Mouse (Mus musculus) midbrain, postnatal 0 days (tissue): Measurements from ENCODE around the gene Olfr95. TPM values are rescaled to one million over a fixed set of nuclear protein-coding genes. Genes with fewer than 3 reads are reported as not detected.
"Not testable (repeated sequence)": the region's sequence is repeated elsewhere in the genome, so short reads cannot be mapped to it uniquely, and the experiment has no call there.

Source experiments
- ATAC-seq: fragments of 200-750 bp; cut with Nextera tagmentation; 2 replicates; pipeline ENCODE4 v1.8.0; 2017; ENCODE audit warnings: moderate number of reproducible peaks, mild to moderate bottlenecking, moderate TSS enrichment, moderate library complexity; ENCODE audit not compliant: low FRiP score
- DNase-seq: peaks from one replicate; pipeline ENCODE4 v3.0.0-alpha.2; 2015; ENCODE audit warnings: low spot score
- H3K27ac ChIP-seq: fragments of 300-500 bp; sonication (generic); 2 replicates; pipeline ENCODE4 v1.5.1; 2014; ENCODE audit warnings: low read depth, mild to moderate bottlenecking, low read length, mixed read lengths
- H3K27me3 ChIP-seq: fragments of 300-500 bp; sonication (generic); 2 replicates; pipeline ENCODE4 v1.6.1; 2014; ENCODE audit warnings: low read length, control low read depth, mixed read lengths; ENCODE audit not compliant: insufficient read depth
- H3K36me3 ChIP-seq: fragments of 300-500 bp; sonication (generic); 2 replicates; pipeline ENCODE4 v1.6.1; 2014; ENCODE audit warnings: low read length, control low read depth, mixed read lengths; ENCODE audit not compliant: insufficient read depth
- H3K4me1 ChIP-seq: fragments of 300-500 bp; sonication (generic); 2 replicates; pipeline ENCODE4 v1.6.1; 2014; ENCODE audit warnings: mild to moderate bottlenecking, control low read depth, antibody characterized with exemption, low read length, mixed read lengths; ENCODE audit not compliant: insufficient read depth
- H3K4me2 ChIP-seq: fragments of 300-500 bp; sonication (generic); 2 replicates; pipeline ENCODE4 v1.6.1; 2014; ENCODE audit warnings: low read depth, mild to moderate bottlenecking, low read length, mixed read lengths; ENCODE audit not compliant: poor library complexity, severe bottlenecking
- H3K4me3 ChIP-seq: fragments of 300-500 bp; sonication (generic); 2 replicates; pipeline ENCODE4 v1.5.1; 2014; ENCODE audit warnings: low read depth, mild to moderate bottlenecking, low read length, moderate library complexity
- H3K9ac ChIP-seq: fragments of 300-500 bp; sonication (generic); replicated peaks from 2 replicates; pipeline ENCODE4 v1.6.1; 2014; ENCODE audit warnings: mild to moderate bottlenecking, low read length, moderate library complexity, mixed read lengths; ENCODE audit not compliant: poor library complexity, severe bottlenecking
- H3K9me3 ChIP-seq: fragments of 300-500 bp; sonication (generic); 2 replicates; pipeline ENCODE4 v1.6.1; 2016; ENCODE audit warnings: low read length, control low read depth
- CTCF ChIP-seq: IDR thresholded peaks from 2 replicates; pipeline ENCODE4 v1.5.1; 2016; ENCODE audit warnings: antibody characterized with exemption, mild to moderate bottlenecking
- WGBS: fragments of 180-500 bp; shearing (Covaris S2); extraction: QIAGEN DNeasy Blood & Tissue Kit; methylation state at CpG from one replicate; pipeline ENCODE4 v1.1.7; 2014; 5-methylcytosine and 5-hydroxymethylcytosine counted together
- polyA plus RNA-seq: library from polyadenylated mRNA; unstranded; fragments of >200 nt; fragmentation: Nextera tagmentation; extraction: Ambion mirVana; gene quantifications from 2 replicates; pipeline ENCODE4 v1.2.1, GENCODE M21; 2015
- total RNA-seq: library from RNA; depleted of rRNA; stranded (reverse); fragments of >200 nt; gene quantifications from 2 replicates; pipeline ENCODE4 v1.2.3, GENCODE M21; 2014; rRNA removed

Gene Olfr95
- not detected in 2 replicates for total RNA-seq
- 0.02 TPM in 1 of 2 replicates, not detected in the other for polyA plus RNA-seq

DNA sequence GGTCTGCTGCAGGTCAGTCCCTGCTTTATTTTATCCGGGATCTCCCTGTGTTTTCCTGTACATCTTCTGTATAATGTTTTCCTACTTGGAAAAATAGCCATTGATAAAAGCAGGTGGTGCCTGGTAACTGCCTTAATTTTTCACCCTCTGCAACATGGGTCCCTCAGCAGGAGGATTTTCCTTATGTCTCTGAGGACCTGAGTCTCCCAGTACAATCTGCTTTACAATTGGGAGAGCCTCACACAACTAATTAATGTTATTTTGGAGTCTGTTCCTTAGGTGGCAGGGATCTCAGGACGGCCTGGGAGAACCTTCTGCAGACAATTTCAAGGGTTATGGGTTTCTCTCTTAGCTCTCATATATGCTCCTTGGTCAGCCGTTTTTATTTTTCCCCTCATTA lies at the start of gene Olfr95:
Gene Olfr95, minus strand, starts transcription at position 101 of the 400 bp plus-strand sequence.
- H3K27me3 ChIP-seq, result no peaks in the 10 kb centered on the region
- no peaks in the 10 kb centered on the region for H3K36me3 ChIP-seq
- no peak within 1 kb of the TSS for H3K4me3 ChIP-seq
- 75% methylated on average over 3 of the region's 3 CpGs for WGBS
- TF ChIP-seq CTCF, result no peak
- H3K4me1 ChIP-seq, result no peaks in the 10 kb centered on the region
- H3K9me3 ChIP-seq, result no peaks in the 10 kb centered on the region
- no peak for ATAC-seq
- no peak for DNase-seq
- no peak within 1 kb of the TSS for H3K27ac ChIP-seq
- no peak within 1 kb of the TSS for H3K4me2 ChIP-seq
- no peak within 1 kb of the TSS for H3K9ac ChIP-seq

DNA sequence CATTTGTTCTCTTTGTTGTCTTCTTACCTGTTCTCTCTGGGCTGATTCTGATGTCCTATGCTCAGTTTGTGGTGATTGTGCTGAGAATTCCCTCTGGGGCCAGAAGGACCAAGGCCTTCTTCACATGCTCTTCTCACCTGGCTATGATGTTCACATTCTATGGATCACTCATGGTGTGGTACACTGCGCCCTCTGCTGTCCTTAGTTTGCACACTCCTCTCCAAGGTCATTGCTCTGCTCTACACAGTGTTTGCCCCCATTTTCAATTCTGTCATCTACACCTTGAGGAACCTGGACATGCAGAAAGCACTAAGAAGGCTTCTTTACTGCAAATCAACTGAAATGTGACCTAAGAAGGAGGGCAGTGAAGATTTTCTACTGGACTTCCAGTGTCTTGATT lies 37.6 kb upstream of the Olfr95 start:
- DNase-seq (no peak), ATAC-seq (no peak)
- no peaks in the 10 kb centered on the region for H3K4me1 ChIP-seq
- no peak overlapping the region for H3K4me2 ChIP-seq
- no peaks in the 10 kb centered on the region for H3K9me3 ChIP-seq
- no peak overlapping the region for H3K4me3 ChIP-seq
- H3K27ac ChIP-seq, result no peak overlapping the region
- peak; percentile 32 for TF ChIP-seq CTCF
- H3K36me3 ChIP-seq, result no peaks in the 10 kb centered on the region
- no peak overlapping the region for H3K9ac ChIP-seq
- H3K27me3 ChIP-seq, result no peaks in the 10 kb centered on the region
- WGBS, result 12% methylated on average over 1 of the region's 1 CpGs

DNA sequence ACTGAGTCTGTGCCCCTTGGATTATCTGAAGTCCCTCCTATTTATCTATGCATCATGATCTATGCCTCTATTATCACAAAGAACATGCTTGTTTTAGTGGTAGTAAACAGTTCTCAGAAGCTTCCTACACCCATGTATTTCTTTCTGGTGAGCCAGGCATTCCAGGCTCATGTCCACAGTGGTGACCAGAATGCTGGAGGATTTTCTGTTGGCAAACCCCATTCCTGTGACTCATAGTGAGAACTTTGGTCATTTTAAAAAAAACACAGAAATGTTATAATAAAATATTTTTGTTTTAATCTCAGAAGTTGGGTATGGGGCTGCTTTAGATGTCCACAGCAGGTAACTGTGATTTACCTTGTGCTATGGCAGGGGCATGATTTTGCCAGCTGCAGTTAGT lies 36.5 kb upstream of the Olfr95 start:
- ATAC-seq (no peak), DNase-seq (no peak)
- Histone ChIP-seq H3K9ac (no peak overlapping the region), H3K4me3 (no peak overlapping the region), H3K4me1 (no peaks in the 10 kb centered on the region), H3K9me3 (no peaks in the 10 kb centered on the region), H3K27ac (no peak overlapping the region), H3K36me3 (no peaks in the 10 kb centered on the region), H3K4me2 (no peak overlapping the region), H3K27me3 (no peaks in the 10 kb centered on the region)
- no peak for TF ChIP-seq CTCF

- Histone ChIP-seq H3K4me3 (no peak overlapping the region), H3K9me3 (no peaks in the 10 kb centered on the region), H3K36me3 (no peaks in the 10 kb centered on the region), H3K27ac (no peak overlapping the region), H3K4me2 (no peak overlapping the region), H3K4me1 (no peaks in the 10 kb centered on the region), H3K27me3 (no peaks in the 10 kb centered on the region), H3K9ac (no peak overlapping the region)
- ATAC-seq (peak; percentile 76; the same call in 1 of the 2 replicates), DNase-seq (peak; percentile 53)
- WGBS, result 29% methylated on average over 5 of the region's 5 CpGs
- TF ChIP-seq CTCF, result peak; percentile 50
Measured at GRCm38 (mm10) chr17:37246715-37247114, 33.8 kb upstream of the Olfr95 start.

GRCm38 (mm10) chr17:37242198-37242597 lies 29.3 kb upstream of the Olfr95 start:
- DNase-seq (no peak), ATAC-seq (no peak)
- TF ChIP-seq CTCF, result no peak
- Histone ChIP-seq H3K9ac (no peak overlapping the region), H3K27me3 (no peaks in the 10 kb centered on the region), H3K36me3 (no peaks in the 10 kb centered on the region), H3K4me3 (no peak overlapping the region), H3K27ac (no peak overlapping the region), H3K4me1 (no peaks in the 10 kb centered on the region), H3K4me2 (no peak overlapping the region), H3K9me3 (no peaks in the 10 kb centered on the region)
- 60% methylated on average over 3 of the region's 3 CpGs for WGBS

GRCm38 (mm10) chr17:37237230-37237629 lies 24.3 kb upstream of the Olfr95 start, which contains the start of gene Olfr97:
Gene Olfr97 (minus strand): TSS chr17:37237330.
- not testable (repeated sequence) for DNase-seq, H3K4me2 ChIP-seq
- 86% methylated on average over 2 of the region's 2 CpGs for WGBS

More at GRCm38 (mm10) chr17:37237230-37237629, 24.3 kb upstream of the Olfr95 start, which contains the start of gene Olfr97:
- not testable (repeated sequence) for H3K9ac ChIP-seq, H3K27ac ChIP-seq, H3K36me3 ChIP-seq, H3K9me3 ChIP-seq, H3K4me1 ChIP-seq, ATAC-seq, H3K4me3 ChIP-seq, H3K27me3 ChIP-seq
